Mouse (Mus musculus) ovary, postnatal 36 days (tissue): ENCODE results near the gene Ccdc36.

Experiments used
- DNase-seq: peaks from one replicate; pipeline ENCODE4 v3.0.0; 2022; ENCODE audit warnings: low spot score, mixed read lengths

The Ccdc36 gene

DNA sequence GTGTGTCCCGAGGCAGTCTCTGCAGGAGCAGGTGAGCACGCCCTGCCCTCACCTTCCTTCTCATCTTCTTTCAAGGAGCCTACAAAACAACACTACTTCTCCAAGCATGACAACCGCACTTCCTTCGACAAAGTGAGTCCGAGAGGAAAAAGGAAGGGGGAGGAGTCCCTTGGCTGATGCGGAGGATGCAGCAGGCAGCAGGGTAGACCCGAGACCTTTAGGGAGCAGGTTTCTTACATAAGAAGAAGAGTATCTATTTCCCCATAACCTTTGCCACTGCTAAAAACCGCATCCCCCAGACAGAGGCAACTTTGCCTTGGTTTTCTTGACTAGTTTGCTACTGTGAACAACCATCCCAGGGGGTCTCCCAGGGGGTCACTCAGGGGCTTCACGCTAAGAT lies 16.8 kb upstream of the Ccdc36 start:
- DNase-seq, result no peak

DNA sequence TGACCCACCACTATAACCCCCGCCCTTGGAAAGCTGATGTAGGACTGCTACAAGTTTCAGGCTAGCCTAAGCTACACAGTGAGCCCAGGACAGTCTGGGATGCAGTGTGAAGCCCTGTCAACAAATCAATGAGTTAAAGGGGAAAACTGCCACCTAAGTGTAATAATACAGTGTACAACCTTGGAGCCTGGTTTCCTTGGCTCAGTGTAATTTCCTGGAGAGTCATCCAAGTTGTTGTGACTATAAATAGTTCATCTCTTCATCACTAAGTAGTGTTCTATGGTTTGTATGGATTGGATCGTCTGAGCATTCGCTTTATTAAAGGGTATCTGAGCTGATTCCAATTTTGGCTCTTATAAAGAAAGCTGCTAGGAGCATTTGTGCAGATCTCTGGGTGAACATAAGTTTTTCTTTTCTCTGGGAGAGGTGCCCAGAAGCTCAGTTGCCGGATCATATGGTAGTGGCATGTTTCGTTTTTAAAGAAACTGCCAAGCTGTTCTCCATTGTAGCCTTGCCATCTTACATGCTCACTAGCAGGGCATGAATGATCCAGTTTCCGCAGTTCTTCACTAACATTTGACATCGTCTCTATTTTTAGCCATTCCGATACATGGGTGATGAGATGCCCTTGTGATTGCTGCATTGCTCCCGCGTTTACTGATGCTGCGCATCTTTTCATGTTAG lies 13.1 kb upstream of the Ccdc36 start:
- DNase-seq, result no peak

DNA sequence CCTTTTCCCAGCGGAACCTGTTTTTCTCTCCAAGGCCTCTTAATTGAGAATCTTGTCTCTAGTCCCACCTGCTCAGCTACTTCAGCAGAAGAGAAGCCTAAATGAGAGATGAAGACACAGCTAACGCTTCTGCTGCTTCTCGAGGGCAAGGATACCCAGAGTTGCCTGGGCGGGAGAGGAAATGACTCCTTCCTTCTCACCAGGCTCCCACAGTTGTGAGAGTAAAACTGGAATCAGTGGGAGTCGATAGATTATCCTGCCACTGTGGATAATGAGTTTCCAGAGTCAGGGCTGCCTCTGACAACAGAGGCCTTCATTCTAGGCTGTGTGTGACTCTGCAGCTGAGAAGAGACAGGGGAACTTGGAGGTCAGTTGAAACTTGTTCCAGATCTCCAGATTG lies 12.2 kb upstream of the Ccdc36 start:
- no peak for DNase-seq

DNA sequence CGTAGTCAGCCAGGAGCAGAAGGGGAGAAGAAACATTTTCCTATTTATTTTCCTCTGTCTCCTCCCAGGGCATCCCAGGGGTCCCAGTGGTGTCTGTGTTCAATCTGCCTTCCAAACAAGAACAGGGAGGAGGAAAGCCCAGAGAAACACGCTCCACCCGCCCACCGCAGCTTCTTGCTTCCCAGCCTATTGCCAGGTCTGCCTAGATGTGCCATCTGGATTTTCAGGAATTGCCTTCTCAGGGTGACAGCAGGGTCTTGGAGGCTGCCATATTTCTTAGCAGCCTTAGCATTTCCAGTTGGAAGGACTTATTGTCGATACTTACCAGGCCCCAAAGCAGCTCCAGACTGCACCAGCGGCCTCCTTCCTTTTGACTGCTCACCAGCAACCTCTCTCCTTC lies 10.9 kb upstream of the Ccdc36 start:
- DNase-seq, result no peak

DNA sequence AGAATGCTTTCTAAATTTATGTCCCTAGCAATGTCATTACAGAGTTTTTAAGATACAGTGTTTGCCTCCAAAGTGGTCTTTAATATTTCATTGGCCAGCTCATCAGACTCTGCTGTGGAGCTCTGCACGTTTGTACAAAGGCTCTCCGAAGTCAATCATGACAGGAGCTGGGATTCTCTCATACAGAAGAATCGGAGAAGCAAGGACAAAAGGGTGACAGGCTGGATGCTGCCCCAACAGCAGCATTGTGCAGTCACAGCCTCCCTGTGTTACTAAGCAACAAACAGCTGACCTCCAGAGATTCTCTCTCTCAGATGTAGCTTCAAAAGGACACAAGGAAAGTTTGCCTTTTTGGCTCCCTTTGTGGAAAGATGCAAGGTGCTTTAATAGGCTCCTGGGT lies 7.9 kb upstream of the Ccdc36 start, which contains the start of gene BC048562:
Gene BC048562 (plus strand): TSS at position 301 of the 400 bp plus-strand sequence.
- DNase-seq, result no peak

DNA sequence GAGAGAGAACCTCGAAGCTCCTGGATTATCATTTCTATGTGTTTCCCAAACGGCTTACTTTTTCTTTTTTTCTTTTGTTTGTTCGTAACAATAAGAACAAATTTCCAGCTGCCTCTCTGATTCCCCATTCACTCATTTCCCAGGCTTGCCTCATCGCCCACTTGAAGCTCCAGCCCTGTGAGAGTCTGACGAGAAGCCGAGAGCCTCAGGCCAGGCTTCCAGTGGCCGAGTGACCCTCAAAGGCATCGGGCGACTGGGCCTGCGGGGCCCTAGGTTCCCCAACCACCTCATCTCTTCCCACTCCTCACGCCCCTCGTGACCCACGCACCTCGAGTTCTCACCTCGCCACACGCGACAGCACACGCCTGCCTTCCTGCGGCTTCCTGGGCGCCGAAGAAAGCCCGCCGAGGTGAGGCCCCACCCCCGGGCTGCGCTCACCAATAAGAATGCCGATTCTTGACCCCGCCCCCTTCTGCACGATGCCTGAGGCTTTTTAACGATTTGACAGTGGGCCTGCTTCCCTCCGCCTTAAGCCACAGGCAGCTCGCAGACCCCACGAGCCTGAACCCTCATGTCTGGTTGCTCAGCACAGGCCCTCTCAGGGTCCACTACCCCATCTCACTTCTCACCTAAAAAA lies 3.3 kb upstream of the Ccdc36 start:
- DNase-seq, result no peak

DNA sequence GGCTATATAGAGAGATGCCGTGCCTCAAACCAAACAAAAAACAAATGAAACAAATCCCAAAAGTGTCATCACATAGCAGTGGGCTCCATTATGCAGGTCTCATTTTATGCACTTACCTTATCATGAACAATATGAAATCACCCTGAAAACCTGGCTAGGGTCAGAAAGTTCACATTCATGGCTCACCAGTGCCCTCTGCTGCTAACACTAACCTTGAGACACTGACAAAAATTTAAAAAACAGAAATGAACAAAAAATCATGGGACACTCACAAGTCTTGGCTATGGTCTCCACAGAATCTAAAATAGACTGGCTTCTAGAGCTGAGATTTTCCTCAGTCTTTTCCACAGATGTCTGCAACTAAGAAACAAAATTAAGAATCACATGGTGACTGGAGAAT lies 16.1 kb downstream of the Ccdc36 start:
- DNase-seq, result no peak

DNA sequence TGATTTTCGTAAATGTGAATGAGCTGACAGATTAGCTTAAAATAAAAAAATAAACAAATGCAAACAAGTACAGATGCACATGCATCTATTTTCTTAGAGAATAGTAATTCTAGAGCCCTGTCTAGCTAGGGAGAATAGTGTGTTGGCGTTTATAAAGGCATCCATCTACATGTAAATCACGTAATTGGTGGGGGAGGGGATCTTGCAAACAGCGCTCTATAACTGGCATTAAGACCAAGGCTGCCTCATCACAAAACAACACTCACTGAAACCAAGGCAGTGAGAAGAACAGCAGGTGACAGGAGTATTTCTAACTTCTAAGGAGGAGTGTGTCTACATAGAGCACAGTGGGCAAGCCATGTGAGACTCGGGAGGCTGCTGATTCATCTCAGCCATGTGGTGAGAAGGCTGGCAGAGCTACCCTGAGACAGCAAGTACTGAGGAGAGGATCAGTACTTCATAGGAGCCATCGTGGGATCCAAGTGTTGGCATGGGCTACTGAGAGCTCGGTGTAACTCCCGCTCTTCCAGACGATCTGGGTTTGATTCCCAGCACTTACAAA lies 16.8 kb downstream of the Ccdc36 start:
- DNase-seq, result no peak

DNA sequence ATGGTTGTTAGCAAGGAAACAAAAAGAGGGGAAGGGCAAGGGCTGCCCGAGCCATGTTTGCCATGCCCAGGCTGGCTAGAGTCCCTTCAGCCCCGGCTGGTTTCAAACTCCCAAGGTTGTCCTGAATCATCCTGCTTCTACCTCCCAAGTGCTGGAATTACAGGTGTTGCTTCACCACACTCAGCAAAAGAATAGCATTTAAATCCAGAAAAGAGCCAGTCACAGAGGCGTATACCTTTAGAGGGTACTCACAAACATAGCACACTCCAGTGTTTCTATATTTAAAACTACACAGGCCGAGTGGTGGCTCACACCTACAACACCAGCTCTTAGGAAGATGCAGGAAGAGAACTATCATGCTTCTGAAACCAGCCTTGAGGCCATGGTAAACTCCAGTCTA lies 18.7 kb downstream of the Ccdc36 start:
- DNase-seq, result no peak

DNA sequence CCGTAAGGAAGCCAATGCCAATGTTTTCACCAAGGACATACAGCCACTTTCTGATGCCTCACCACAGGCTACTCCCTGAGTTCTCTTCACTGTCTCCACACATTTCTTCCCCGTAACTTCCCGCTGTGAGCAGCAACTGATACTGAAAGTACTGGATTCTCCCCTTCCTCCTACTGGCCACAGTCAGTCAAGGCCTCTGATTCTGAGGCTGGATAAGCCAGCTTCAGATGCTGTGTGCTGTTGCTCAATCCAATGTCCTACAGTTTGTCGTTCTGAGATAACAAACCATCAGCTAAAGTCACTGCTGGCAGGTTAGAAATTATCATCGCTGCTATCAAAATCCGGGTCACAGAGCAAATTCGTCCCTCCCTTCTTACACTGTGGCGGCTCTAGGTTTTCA lies 23.8 kb downstream of the Ccdc36 start:
- no peak for DNase-seq

DNA sequence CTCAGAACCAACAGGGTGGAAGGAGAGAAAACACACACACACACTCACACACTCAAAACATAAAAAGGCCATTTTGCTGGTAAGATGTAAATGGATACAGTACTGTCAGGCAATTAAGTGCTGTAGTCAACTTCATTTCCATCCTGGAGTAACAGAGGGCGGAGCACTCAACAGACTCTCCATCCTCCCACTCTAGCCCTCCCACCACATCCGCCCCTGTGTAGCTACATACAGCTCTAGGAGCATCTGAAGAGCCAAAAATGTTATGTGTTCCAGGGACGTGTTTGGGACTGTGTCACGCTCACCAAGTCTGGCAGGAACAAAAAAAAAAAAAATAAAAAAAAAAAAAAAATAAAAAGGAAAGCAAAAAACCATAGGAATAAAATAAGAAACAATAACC lies 25.2 kb downstream of the Ccdc36 start:
- no peak for DNase-seq

DNA sequence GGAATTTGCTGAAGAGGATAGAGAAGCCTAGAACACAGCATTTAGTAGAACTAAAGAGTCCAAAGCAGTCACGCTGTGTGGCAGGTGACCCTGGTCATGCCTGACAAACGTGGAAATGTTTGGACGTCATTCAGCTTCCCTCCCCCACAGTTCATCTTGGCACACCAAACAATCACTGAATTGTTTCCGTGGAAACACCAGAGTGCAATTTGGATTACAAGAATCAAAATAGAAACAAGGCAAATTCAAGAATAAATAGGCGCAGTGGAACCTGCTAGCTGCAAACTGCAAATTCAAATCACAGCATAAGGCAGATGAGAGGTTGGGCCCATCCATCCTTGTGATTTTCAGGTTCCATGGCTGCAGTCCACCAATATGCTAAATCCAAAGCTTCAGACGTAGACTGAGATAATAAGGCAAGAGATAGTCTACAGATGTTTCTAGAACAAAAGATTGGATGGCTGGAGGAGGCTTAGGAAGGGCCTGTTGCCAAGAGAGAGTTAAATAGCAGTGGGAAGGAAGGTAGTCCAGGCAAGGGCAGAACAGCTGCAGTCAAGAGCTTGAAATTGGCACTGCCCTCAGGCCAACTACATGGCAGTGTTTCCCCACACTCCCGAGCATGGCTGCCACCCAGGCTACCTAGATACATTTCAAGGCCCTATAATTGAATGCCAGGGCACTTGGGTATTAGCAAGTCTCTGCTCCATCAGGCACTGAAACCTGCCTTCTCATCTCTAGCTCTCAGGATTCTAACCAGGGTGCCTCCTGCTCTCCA lies 26.9 kb downstream of the Ccdc36 start:
- peak; percentile 27 for DNase-seq

DNA sequence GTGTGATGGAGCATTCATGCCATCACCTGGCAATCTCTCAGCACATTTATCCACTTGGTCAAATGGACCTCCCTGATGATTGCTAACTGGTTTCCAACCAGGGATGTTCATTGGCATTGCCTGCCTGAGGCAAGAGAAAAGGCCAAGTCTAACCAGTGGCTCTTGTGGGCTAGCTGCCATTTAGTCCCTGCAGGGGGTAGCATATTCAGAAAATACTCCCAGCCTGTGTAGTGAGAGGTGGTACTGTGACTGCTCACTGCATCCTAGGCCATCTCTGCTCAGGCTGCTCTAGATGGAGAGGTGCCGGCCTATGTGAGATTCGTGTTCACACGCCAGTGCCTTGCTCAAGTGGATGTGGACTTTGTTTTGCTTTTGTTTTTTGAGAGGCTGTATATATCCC lies 30.0 kb downstream of the Ccdc36 start:
- DNase-seq, result no peak

DNA sequence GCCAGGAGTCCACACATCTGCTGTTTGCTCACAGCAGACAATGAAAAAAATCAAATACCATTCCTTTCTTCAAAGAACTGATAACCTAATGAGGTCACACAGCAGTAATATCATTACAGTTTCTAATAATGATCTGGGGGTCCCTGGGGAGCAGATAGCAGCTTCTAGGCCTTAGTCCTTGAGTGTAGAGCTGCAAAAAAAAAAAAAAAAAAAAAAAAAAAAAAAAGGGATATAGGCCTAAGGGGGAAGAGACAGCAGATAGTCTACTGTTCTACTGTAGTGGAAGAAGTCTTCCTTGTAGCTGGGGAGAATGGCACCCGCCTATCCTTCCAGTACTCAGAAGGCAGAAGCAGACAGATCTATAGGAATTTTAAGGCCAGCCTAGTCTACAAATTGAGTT lies 32.9 kb downstream of the Ccdc36 start:
- no peak for DNase-seq

DNA sequence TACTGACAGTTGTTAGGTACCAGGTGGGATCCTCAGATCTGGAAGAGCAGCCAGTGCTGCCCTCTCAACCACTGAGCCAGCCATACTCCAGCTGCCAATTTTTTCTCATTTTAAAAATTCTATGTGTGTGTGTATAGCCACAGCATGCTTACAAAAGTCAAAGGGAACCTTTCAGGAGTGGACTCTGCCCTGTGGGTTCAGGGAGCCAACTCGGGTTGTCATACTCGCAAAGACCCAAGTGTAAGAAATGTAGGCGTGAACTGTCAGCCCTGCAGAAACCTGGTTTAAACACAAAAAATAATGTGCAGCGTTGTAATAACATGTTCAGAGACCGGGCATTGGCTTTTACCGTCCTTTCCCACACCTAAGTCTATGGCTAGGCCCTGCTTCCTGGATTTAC lies 34.1 kb downstream of the Ccdc36 start:
- no peak for DNase-seq

DNA sequence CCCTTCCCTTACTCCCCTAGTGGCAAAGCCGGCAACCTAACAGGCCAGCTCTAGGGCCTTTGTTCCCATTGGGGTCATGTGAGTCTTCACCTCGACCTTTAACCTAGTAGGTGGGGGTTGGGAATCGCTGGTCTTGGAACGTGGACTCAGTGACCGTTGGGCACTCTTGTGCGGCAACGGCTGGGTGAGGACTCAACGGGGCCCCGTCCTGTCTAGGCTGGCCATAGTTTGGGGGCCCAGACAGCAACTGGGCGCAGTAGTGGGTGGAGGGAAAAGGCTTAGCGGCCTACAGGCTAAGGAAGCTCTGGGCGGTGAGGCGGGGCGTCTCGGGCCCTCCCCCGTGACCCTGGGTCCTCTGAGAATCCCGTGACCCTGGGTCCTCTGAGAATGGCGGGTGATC lies 35.6 kb downstream of the Ccdc36 start, which contains the start of gene 1700102P08Rik:
Gene 1700102P08Rik (plus strand): TSS at position 130 of the 400 bp plus-strand sequence.
- DNase-seq, result no peak

DNA sequence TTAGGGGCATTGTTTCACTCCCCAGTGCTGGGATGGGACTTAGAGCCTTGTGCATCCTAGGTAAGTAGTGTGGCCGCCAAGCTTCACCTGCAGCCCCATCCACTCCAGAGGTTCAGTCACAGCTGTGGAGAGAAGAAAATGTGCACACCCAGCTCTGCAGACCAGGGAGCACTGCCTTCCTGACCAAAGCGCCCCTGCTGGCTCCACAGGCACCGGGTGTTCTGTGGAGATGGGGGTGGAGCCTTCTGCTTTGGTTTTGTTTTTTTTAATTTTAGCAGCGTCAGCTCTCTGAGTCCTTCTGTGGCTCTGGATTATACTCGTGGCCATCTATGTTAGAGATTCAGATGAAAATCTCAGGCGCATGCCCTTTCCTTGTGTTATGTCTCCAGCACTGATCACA lies 39.1 kb downstream of the Ccdc36 start:
- DNase-seq, result no peak

DNA sequence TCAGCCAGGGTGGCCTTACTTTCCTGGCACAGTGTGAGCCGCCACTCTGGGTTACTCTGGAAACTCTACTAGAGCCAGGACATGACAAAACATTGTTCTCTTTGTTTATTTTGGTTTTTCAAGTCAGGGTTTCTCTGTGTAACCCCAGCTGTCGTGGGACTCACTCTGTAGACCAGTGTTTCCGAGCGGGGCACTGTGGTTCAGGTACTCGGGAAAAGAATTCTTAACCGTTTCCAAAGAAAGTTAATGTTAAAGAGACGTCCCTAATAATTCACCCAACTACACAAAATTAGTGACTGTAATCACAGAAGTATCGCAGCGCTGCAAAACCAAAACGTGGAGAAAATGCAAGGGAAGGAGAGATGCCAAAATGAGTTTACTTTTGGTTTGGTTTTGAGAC lies 39.7 kb downstream of the Ccdc36 start:
- DNase-seq, result no peak

DNA sequence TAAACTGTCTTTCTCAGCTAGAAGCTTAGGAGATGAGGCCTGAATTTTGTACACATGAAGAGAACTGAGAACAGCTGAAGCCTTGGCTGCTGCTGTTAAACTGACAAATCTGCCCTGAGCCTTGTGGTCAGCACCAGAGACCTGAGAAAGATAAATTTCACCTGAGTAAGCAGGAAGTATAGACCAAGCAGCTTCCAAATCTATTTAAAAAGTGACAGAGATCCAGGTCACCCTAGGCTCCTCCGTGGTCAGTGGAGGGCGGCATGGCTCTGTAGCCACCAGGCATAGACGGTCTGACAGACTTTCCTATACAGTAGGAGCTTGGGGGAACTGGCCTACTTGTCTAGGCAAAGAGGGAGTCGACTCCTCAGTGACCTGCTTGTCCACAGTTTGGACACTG lies 41.5 kb downstream of the Ccdc36 start:
- DNase-seq, result no peak

DNA sequence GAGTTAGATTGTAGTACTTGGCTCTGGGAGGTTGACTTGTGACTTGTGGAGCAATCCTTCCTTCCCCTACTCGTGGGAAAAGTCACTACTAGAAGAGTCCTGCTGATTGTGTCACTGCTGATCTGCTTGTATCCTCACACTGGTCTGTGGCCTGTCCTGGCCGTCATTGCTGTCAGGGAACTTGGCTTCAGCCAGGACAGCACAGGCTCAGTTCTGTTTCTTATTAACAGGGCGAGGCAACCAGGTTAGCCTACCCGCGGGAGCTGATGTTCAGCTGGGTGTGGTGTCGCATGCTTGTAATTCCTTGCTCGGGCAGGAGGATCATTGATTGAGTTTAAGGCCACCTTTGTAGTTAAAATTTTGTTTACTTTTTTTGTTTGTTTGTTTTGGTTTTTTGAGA lies 43.3 kb downstream of the Ccdc36 start:
- no peak for DNase-seq

DNA sequence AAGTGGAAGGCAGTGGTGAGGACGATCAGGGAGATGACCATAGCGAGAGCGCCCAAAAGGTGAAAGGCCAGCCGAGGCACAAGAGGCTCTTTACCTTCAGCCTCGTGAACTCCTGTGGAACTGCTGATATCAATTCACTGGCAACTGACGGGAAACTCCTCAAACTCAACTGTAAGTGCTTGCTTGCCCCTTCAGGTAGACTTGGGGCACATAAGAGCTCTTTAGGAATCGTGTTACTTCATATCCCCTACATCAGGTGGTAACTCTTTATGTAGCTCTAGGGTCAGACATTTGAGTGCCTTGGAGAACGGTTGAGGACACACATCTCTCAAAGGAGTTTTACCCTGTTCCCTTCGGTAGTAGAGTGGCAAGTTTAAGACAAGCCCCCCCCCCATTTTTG lies 46.9 kb downstream of the Ccdc36 start:
- no peak for DNase-seq

DNA sequence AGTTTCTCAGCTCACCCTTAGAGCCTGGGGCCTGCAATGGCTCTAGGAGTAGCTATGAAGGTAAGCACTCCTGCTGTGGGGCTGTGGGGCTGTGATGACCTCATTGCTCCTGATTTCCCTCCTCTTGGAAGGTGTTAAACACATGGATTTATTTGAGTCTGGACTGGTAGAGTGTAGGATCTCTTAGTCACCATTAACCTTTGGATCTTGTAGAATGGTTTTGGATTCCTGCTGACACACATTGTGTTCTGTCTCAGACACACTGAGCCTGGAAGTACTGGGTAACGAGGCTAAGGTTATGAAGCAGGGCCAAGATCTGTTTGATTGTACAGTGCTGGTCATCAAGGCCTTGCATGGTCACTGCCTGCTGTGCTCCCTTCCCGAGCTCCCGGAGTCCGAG lies 49.0 kb downstream of the Ccdc36 start:
- no peak for DNase-seq

DNA sequence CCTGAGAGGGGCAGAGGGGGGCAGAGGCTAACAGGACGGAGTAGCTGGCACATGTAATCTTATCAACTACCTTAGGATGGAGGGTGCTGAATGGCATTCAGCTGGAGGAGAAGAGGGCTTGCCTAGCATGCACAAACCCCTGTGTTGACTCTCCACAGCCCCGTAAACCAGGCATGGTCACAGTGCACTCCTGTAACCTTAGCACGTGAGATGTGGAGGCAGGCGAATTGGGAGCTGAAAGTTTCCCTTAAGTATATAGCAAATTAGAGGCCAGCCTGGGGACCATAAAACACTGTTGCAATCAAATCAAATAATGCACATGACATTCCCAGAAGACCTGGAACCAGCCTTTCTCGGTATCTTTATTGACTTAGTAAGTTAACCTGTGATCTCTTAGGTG lies 49.5 kb downstream of the Ccdc36 start:
- DNase-seq, result no peak
